Mouse (Mus musculus): ENCODE data around the gene Kif11. TPM values are rescaled to one million over a fixed set of nuclear protein-coding genes. Genes with fewer than 3 reads are reported as not detected.

Gene Kif11
- polyA plus RNA-seq, 1 experiment from 2014 or later: 48.4 TPM

GRCm38 (mm10) chr19:37386126-37386525, 9.9 kb downstream of the Kif11 start:
- Histone ChIP-seq H3K9me3 (no peaks in the 10 kb centered on the region), H3K4me2 (no peak overlapping the region), H3K27me3 (no peaks in the 10 kb centered on the region), H3K4me3 (no peak overlapping the region), H3K36me3 (peaks cover 18% of the 10 kb centered on the region), H3K4me1 (no peaks in the 10 kb centered on the region), H3K9ac (no peak overlapping the region), H3K27ac (no peak overlapping the region)
- WGBS: 83% methylated on average over 3 of the region's 3 CpGs
- no peak for ATAC-seq (ENCODE audit: insufficient number of reproducible peaks, low FRiP score, low TSS enrichment, low read depth)

DNA sequence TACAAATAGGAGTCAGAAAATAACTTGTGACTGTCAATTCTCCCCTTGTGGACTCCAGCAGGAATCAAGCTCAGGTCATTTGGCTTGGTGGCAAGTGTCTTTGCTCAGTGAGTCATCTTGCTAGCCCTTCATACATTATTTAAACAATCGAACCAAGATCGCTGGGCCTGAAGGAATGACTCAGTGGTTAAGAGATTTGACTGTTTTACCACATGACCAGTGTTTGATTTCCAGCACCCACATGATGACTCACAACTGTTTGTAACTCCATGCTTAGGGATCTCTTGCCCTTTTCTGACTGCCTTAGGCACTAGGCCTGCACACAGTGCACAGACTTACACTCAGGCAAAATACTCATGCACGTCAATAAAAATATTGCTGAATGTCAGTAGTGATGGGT, 15.7 kb downstream of the Kif11 start:
- Histone ChIP-seq H3K4me2 (no peak overlapping the region), H3K27ac (no peak overlapping the region), H3K4me1 (no peaks in the 10 kb centered on the region), H3K36me3 (peaks cover 43% of the 10 kb centered on the region), H3K9me3 (no peaks in the 10 kb centered on the region), H3K4me3 (no peak overlapping the region), H3K9ac (no peak overlapping the region), H3K27me3 (no peaks in the 10 kb centered on the region)
- ATAC-seq (ENCODE audit: insufficient number of reproducible peaks, low FRiP score, low TSS enrichment, low read depth): no peak
- WGBS: 98% methylated on average over 3 of the region's 3 CpGs

DNA sequence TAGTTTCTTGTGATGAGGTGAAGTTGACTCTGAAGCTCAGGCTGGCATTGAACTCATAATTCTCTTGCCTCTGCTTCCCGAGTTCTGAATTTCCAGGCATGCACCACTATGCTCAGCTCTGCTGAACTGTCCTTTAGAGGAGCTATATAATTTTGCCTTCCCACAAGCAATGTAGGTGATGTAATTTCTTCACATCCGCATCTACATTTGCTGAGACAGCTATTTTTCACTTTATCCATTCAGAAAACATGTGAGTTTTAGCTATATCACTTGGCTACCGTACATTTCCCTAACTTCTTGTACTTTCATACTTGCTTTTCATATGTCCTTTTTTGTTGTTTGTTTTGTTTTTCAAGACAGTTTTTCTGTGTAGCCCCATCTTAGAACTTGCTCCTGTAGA, 20.1 kb downstream of the Kif11 start:
- no peak for ATAC-seq (ENCODE audit: insufficient number of reproducible peaks, low FRiP score, low TSS enrichment, low read depth)
- H3K27me3 ChIP-seq: no peaks in the 10 kb centered on the region
- no peaks in the 10 kb centered on the region for H3K4me1 ChIP-seq
- no peak overlapping the region for H3K4me2 ChIP-seq
- whole genome bisulfite sequencing: 96% methylated on average over 3 of the region's 3 CpGs
- H3K36me3 ChIP-seq: peaks cover 43% of the 10 kb centered on the region
- no peak overlapping the region for H3K4me3 ChIP-seq
- no peak overlapping the region for H3K9ac ChIP-seq
- H3K9me3 ChIP-seq: no peaks in the 10 kb centered on the region
- H3K27ac ChIP-seq: no peak overlapping the region

DNA sequence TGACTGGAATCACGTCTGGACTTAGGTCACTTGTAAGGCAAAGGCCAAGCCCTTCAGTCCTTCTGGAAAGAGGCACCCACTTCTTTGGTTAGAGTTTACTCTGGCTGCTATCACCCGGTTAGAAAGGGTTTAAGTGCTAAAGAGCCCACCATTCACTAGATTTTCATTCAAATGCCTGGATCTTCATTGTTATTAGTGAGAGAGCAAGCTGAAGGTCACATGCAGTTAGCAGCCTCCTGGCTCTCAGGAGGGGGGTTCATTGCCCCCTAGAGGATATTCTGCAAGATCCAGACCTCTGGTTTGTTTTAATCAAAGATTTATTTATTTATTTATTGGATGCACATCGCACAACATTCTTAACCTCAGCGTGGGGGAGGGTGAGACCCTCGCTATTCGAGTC, 24.7 kb downstream of the Kif11 start:
- Histone ChIP-seq H3K9ac (no peak overlapping the region), H3K4me1 (no peaks in the 10 kb centered on the region), H3K4me2 (no peak overlapping the region), H3K36me3 (peaks cover 45% of the 10 kb centered on the region), H3K9me3 (no peaks in the 10 kb centered on the region), H3K4me3 (no peak overlapping the region), H3K27ac (no peak overlapping the region), H3K27me3 (no peaks in the 10 kb centered on the region)
- WGBS: 78% methylated on average over 6 of the region's 6 CpGs
- no peak for ATAC-seq (ENCODE audit: insufficient number of reproducible peaks, low FRiP score, low TSS enrichment, low read depth)

DNA sequence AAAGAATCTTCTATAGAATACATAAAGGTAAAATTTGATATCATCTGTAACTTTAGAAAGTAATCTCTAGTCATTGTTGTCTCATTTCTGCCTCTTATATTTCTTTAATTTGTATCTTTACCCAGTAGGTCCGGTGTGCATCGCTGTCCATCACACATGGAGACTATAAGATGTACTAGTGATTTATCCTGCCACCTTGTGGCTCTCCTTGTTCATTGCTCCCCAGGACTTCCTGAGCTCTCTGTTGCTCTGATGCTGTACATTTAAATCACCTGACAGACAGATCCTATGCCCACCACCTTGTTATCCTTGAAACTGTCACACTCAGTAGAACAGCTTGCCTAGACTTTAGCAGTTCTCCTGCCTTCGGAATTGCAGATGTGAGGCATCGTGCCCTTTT, 42.1 kb downstream of the Kif11 start:
- H3K4me2 ChIP-seq: no peak overlapping the region
- no peak overlapping the region for H3K27ac ChIP-seq
- H3K4me1 ChIP-seq: no peaks in the 10 kb centered on the region
- peaks cover 64% of the 10 kb centered on the region for H3K36me3 ChIP-seq
- ATAC-seq (ENCODE audit: insufficient number of reproducible peaks, low FRiP score, low TSS enrichment, low read depth): no peak
- no peaks in the 10 kb centered on the region for H3K27me3 ChIP-seq
- 83% methylated on average over 4 of the region's 4 CpGs for WGBS
- no peaks in the 10 kb centered on the region for H3K9me3 ChIP-seq
- H3K4me3 ChIP-seq: no peak overlapping the region
- no peak overlapping the region for H3K9ac ChIP-seq

GRCm38 (mm10) chr19:37419613-37420012, 43.4 kb downstream of the Kif11 start:
- Histone ChIP-seq H3K9ac (no peak overlapping the region), H3K27ac (no peak overlapping the region), H3K4me1 (no peaks in the 10 kb centered on the region), H3K27me3 (no peaks in the 10 kb centered on the region), H3K4me2 (no peak overlapping the region), H3K9me3 (no peaks in the 10 kb centered on the region), H3K4me3 (no peak overlapping the region), H3K36me3 (peaks cover 59% of the 10 kb centered on the region)
- 42% methylated on average over 3 of the region's 3 CpGs for WGBS
- no peak for ATAC-seq (ENCODE audit: insufficient number of reproducible peaks, low FRiP score, low TSS enrichment, low read depth)

DNA sequence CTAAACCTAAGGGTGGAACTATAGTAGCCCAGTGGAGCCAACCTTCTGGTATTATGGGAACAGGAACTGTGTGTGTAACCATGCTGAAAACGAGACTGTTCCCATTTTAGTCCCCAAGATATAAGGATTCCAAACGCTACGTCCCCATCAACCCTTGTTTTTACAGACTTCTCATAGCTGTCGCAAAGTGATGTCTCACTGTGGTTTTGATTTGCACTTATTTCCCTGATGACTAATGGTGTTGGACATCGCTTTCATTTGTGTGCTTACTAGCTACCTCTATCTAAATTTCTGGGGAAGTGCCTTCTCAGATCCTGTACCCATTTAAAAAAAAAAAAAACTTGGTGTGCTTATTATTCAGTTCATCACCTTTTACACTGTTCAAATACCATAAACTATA, 52.4 kb downstream of the Kif11 start:
- H3K9ac ChIP-seq: no peak overlapping the region
- no peak overlapping the region for H3K27ac ChIP-seq
- ATAC-seq (ENCODE audit: insufficient number of reproducible peaks, low FRiP score, low TSS enrichment, low read depth): no peak
- no peak overlapping the region for H3K4me2 ChIP-seq
- peaks cover under 1% of the 10 kb centered on the region; the same call in 1 of the 2 replicates for H3K36me3 ChIP-seq
- no peaks in the 10 kb centered on the region for H3K9me3 ChIP-seq
- WGBS: 59% methylated on average over 5 of the region's 5 CpGs
- H3K4me3 ChIP-seq: no peak overlapping the region
- no peaks in the 10 kb centered on the region; the same call in 1 of the 2 replicates for H3K4me1 ChIP-seq
- H3K27me3 ChIP-seq: peaks cover 41% of the 10 kb centered on the region

- Histone ChIP-seq H3K27ac (no peak overlapping the region), H3K4me3 (no peak overlapping the region), H3K4me2 (no peak overlapping the region), H3K9ac (no peak overlapping the region), H3K36me3 (no peaks in the 10 kb centered on the region), H3K27me3 (peaks cover 67% of the 10 kb centered on the region), H3K4me1 (peaks cover 18% of the 10 kb centered on the region), H3K9me3 (no peaks in the 10 kb centered on the region)
- ATAC-seq (ENCODE audit: insufficient number of reproducible peaks, low FRiP score, low TSS enrichment, low read depth): no peak
- 85% methylated on average over 11 of the region's 11 CpGs for WGBS
Measured at GRCm38 (mm10) chr19:37431139-37431756, 55.0 kb downstream of the Kif11 start.

- Histone ChIP-seq H3K4me2 (no peak overlapping the region; the same call in 1 of the 2 replicates), H3K4me1 (peaks cover 18% of the 10 kb centered on the region), H3K36me3 (no peaks in the 10 kb centered on the region), H3K9me3 (no peaks in the 10 kb centered on the region), H3K27me3 (peaks cover 83% of the 10 kb centered on the region), H3K4me3 (no peak overlapping the region), H3K9ac (no peak overlapping the region), H3K27ac (no peak overlapping the region)
- WGBS: 12% methylated on average over 16 of the region's 16 CpGs
- ATAC-seq (ENCODE audit: insufficient number of reproducible peaks, low FRiP score, low TSS enrichment, low read depth): no peak
Measured at GRCm38 (mm10) chr19:37432868-37433570, 56.8 kb downstream of the Kif11 start.

DNA sequence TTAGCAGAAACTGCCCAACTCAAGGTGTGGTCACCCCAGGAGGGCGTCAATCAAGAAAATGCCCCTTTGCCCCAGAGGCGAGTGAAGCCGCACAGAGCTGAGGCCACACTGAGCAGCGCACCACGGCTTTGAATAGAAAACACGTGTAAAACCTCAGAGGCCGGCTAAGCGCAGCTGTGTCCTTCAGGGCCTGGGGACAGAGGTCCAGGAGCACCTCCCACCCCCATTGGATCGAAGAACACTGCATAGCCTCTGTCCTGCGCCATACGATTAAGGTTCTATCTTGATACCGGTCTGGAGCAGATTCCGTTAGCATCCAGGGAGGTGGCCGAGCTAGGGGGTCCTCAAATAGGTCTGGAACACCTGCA, 57.7 kb downstream of the Kif11 start:
- peak overlapping the region; percentile 81 for H3K4me2 ChIP-seq
- H3K9me3 ChIP-seq: no peaks in the 10 kb centered on the region
- no peaks in the 10 kb centered on the region for H3K36me3 ChIP-seq
- no peak overlapping the region for H3K9ac ChIP-seq
- H3K4me3 ChIP-seq: peak overlapping the region; percentile 51
- H3K4me1 ChIP-seq: peaks cover 18% of the 10 kb centered on the region
- under 1% methylated on average over 14 of the region's 14 CpGs for WGBS
- no peak overlapping the region for H3K27ac ChIP-seq
- no peak for ATAC-seq (ENCODE audit: insufficient number of reproducible peaks, low FRiP score, low TSS enrichment, low read depth)
- H3K27me3 ChIP-seq: peaks cover 82% of the 10 kb centered on the region

DNA sequence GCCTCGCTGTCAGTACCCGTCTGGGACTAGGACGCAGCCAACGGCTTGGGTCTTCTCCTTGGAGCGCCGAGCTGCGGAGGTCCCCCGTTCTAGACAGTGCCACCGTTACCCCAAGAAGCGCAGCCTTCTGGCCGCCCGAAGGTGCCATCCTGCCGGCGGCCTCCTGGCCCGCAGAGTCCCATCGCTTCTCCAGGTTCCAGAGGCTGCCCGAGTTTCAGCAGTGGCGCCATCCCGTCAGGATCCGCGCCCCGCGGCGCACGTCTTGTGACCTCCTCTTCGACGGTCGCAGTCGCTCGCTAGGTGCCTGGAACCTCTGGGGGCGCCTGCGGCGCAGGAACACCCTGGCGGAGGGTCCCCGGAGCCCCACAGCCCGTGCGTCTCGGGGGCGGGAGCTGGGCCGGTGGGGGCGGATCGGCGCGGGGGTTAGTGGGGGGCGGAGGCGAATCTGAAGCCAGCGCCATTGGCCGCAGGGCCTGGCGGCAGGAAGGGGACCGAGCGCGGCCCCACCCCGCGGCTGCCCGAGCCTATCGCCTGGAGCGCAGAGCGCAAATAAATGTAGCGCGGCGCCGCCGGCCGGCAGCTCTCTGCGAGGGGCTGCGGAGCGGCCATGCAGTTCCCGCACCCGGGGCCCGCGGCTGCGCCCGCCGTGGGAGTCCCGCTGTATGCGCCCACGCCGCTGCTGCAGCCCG, 58.2 kb downstream of the Kif11 start, which contains the start of gene Hhex:
TSS of gene Hhex (plus strand) at position 548 of the 689 bp plus-strand sequence.
- peak; percentile 67 for ATAC-seq (ENCODE audit: insufficient number of reproducible peaks, low FRiP score, low TSS enrichment, low read depth)
- Histone ChIP-seq H3K4me3 (peak within 1 kb of the TSS; percentile 51), H3K9me3 (no peaks in the 10 kb centered on the region), H3K27ac (peak within 1 kb of the TSS; percentile 63; the same call in 1 of the 2 replicates), H3K9ac (peak within 1 kb of the TSS; percentile 24; the same call in 1 of the 2 replicates), H3K4me1 (peaks cover 18% of the 10 kb centered on the region), H3K27me3 (peaks cover 88% of the 10 kb centered on the region), H3K36me3 (no peaks in the 10 kb centered on the region), H3K4me2 (peak within 1 kb of the TSS; percentile 81)
- under 1% methylated on average over 50 of the region's 79 CpGs for WGBS

All from limb, embryonic 15.5 days (tissue).